Mouse (Mus musculus): ENCODE measurements around the gene Dhx57.

DNA sequence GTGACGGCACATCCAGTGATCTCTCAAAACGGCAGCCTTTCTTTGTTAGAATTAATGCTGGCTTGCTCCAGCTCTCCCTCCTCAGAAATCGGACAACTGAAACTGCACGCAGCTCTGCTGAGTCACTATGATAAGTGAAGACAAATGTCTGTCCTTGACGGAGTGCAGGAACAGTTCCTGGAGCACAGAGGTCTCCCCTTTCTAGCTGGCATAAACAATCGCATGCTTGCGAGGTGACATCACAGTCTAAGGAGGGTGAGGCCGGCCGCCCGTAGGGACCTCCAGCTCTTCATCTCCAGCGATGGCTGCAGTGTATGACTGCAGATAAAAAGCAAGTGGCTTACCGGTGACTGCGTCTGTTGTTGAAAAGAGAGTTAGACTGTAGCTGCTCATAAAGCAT is 35.1 kb downstream of the Dhx57 start:
- TF ChIP-seq CTCF (IDR thresholded peaks at IDR 0.05; ENCODE audit: borderline replicate concordance, insufficient read depth, low read depth, low read length) (no peak), POLR2A (IDR thresholded peaks at IDR 0.05; ENCODE audit: borderline replicate concordance, insufficient read depth, low read length) (no peak)

Measured in cerebellum, adult 2 months (tissue).